Mouse (Mus musculus): ENCODE results near the gene Plekha6. TPM values are rescaled to one million over a fixed set of nuclear protein-coding genes. Genes with fewer than 3 reads are reported as not detected.

The Plekha6 gene
- total and polyA plus RNA-seq, 3 experiments: 0.07 to 0.38 TPM; not detected in 1

- peaks cover 10% of the 10 kb centered on the region for H3K27me3 ChIP-seq (ENCODE audit: insufficient read depth, low read length)
- no peaks in the 10 kb centered on the region for H3K4me1 ChIP-seq (ENCODE audit: insufficient read depth, low read depth, low read length)
- H3K4me3 ChIP-seq (ENCODE audit: low read depth, low read length): no peak overlapping the region
- DNase-seq (ENCODE audit: low spot score): no peak
- TF ChIP-seq GATA1 (IDR thresholded peaks at IDR 0.05; ENCODE audit: borderline replicate concordance, low read length) (no peak), CTCF (IDR thresholded peaks at IDR 0.05; ENCODE audit: low read depth, low read length) (no peak), TAL1 (conservative IDR thresholded peaks at IDR 0.05; ENCODE audit: low read depth, low read length) (no peak), POLR2AphosphoS5 (IDR thresholded peaks at IDR 0.05; ENCODE audit: insufficient replicate concordance, low read depth, low read length) (no peak), GATA2 (IDR thresholded peaks at IDR 0.05; ENCODE audit: borderline replicate concordance, low read depth, low read length) (no peak)
- no peaks in the 10 kb centered on the region for H3K9me3 ChIP-seq (replicated peaks)
- no peak for ATAC-seq (ENCODE audit: extremely low read depth, insufficient number of reproducible peaks, low FRiP score, poor library complexity, severe bottlenecking)
- no peaks in the 10 kb centered on the region for H3K36me3 ChIP-seq (replicated peaks)
These were observed 128.6 kb downstream of the Plekha6 start for GRCm38 (mm10) chr1:133292608-133293007.

GRCm38 (mm10) chr1:133296376-133296775, 132.4 kb downstream of the Plekha6 start:
- TF ChIP-seq TAL1 (conservative IDR thresholded peaks at IDR 0.05; ENCODE audit: low read depth, low read length) (no peak), GATA2 (IDR thresholded peaks at IDR 0.05; ENCODE audit: borderline replicate concordance, low read depth, low read length) (no peak), POLR2AphosphoS5 (IDR thresholded peaks at IDR 0.05; ENCODE audit: insufficient replicate concordance, low read depth, low read length) (no peak), GATA1 (IDR thresholded peaks at IDR 0.05; ENCODE audit: borderline replicate concordance, low read length) (no peak), CTCF (IDR thresholded peaks at IDR 0.05; ENCODE audit: low read depth, low read length) (no peak)
- Histone ChIP-seq H3K36me3 (replicated peaks) (no peaks in the 10 kb centered on the region), H3K9me3 (replicated peaks) (no peaks in the 10 kb centered on the region), H3K4me1 (ENCODE audit: insufficient read depth, low read depth, low read length) (no peaks in the 10 kb centered on the region), H3K4me3 (ENCODE audit: low read depth, low read length) (no peak overlapping the region), H3K27me3 (ENCODE audit: insufficient read depth, low read length) (peaks cover 26% of the 10 kb centered on the region)
- DNase-seq (ENCODE audit: low spot score) (no peak), ATAC-seq (ENCODE audit: extremely low read depth, insufficient number of reproducible peaks, low FRiP score, poor library complexity, severe bottlenecking) (no peak)

GRCm38 (mm10) chr1:133298816-133299215, 134.8 kb downstream of the Plekha6 start:
- no peak overlapping the region for H3K4me3 ChIP-seq (ENCODE audit: low read depth, low read length)
- no peaks in the 10 kb centered on the region for H3K9me3 ChIP-seq (replicated peaks)
- DNase-seq (ENCODE audit: low spot score) (no peak), ATAC-seq (ENCODE audit: extremely low read depth, insufficient number of reproducible peaks, low FRiP score, poor library complexity, severe bottlenecking) (no peak)
- no peaks in the 10 kb centered on the region for H3K4me1 ChIP-seq (ENCODE audit: insufficient read depth, low read depth, low read length)
- TF ChIP-seq POLR2AphosphoS5 (IDR thresholded peaks at IDR 0.05; ENCODE audit: insufficient replicate concordance, low read depth, low read length) (no peak), CTCF (IDR thresholded peaks at IDR 0.05; ENCODE audit: low read depth, low read length) (no peak), TAL1 (conservative IDR thresholded peaks at IDR 0.05; ENCODE audit: low read depth, low read length) (no peak), GATA1 (IDR thresholded peaks at IDR 0.05; ENCODE audit: borderline replicate concordance, low read length) (no peak), GATA2 (IDR thresholded peaks at IDR 0.05; ENCODE audit: borderline replicate concordance, low read depth, low read length) (no peak)
- H3K36me3 ChIP-seq (replicated peaks): no peaks in the 10 kb centered on the region
- H3K27me3 ChIP-seq (ENCODE audit: insufficient read depth, low read length): peaks cover 26% of the 10 kb centered on the region

GRCm38 (mm10) chr1:133302540-133302939, 138.5 kb downstream of the Plekha6 start:
- H3K4me3 ChIP-seq (ENCODE audit: low read depth, low read length): no peak overlapping the region
- no peaks in the 10 kb centered on the region for H3K4me1 ChIP-seq (ENCODE audit: insufficient read depth, low read depth, low read length)
- H3K9me3 ChIP-seq (replicated peaks): no peaks in the 10 kb centered on the region
- ATAC-seq (ENCODE audit: extremely low read depth, insufficient number of reproducible peaks, low FRiP score, poor library complexity, severe bottlenecking) (no peak), DNase-seq (ENCODE audit: low spot score) (no peak)
- H3K36me3 ChIP-seq (replicated peaks): no peaks in the 10 kb centered on the region
- TF ChIP-seq TAL1 (conservative IDR thresholded peaks at IDR 0.05; ENCODE audit: low read depth, low read length) (no peak), CTCF (IDR thresholded peaks at IDR 0.05; ENCODE audit: low read depth, low read length) (no peak), POLR2AphosphoS5 (IDR thresholded peaks at IDR 0.05; ENCODE audit: insufficient replicate concordance, low read depth, low read length) (no peak), GATA1 (IDR thresholded peaks at IDR 0.05; ENCODE audit: borderline replicate concordance, low read length) (no peak), GATA2 (IDR thresholded peaks at IDR 0.05; ENCODE audit: borderline replicate concordance, low read depth, low read length) (no peak)
- H3K27me3 ChIP-seq (ENCODE audit: insufficient read depth, low read length): peaks cover 26% of the 10 kb centered on the region

- TF ChIP-seq CTCF (IDR thresholded peaks at IDR 0.05; ENCODE audit: low read depth, low read length): peak; percentile 29
- TF ChIP-seq GATA2 (IDR thresholded peaks at IDR 0.05; ENCODE audit: borderline replicate concordance, low read depth, low read length): no peak
- TF ChIP-seq POLR2AphosphoS5 (IDR thresholded peaks at IDR 0.05; ENCODE audit: insufficient replicate concordance, low read depth, low read length): no peak
- no peak for TF ChIP-seq GATA1 (IDR thresholded peaks at IDR 0.05; ENCODE audit: borderline replicate concordance, low read length)
- TF ChIP-seq TAL1 (conservative IDR thresholded peaks at IDR 0.05; ENCODE audit: low read depth, low read length): no peak
- Histone ChIP-seq H3K4me3 (ENCODE audit: low read depth, low read length) (no peak overlapping the region), H3K27me3 (ENCODE audit: insufficient read depth, low read length) (peaks cover 10% of the 10 kb centered on the region), H3K4me1 (ENCODE audit: insufficient read depth, low read depth, low read length) (no peaks in the 10 kb centered on the region), H3K9me3 (replicated peaks) (no peaks in the 10 kb centered on the region), H3K36me3 (replicated peaks) (no peaks in the 10 kb centered on the region)
- no peak for ATAC-seq (ENCODE audit: extremely low read depth, insufficient number of reproducible peaks, low FRiP score, poor library complexity, severe bottlenecking)
- DNase-seq (ENCODE audit: low spot score): no peak
These were observed 142.8 kb downstream of the Plekha6 start for GRCm38 (mm10) chr1:133306842-133307241.

- peaks cover 6% of the 10 kb centered on the region; the same call in 1 of the 2 replicates for H3K27me3 ChIP-seq (ENCODE audit: insufficient read depth, low read length)
- no peak overlapping the region for H3K4me3 ChIP-seq (ENCODE audit: low read depth, low read length)
- no peak for ATAC-seq (ENCODE audit: extremely low read depth, insufficient number of reproducible peaks, low FRiP score, poor library complexity, severe bottlenecking)
- H3K36me3 ChIP-seq (replicated peaks): no peaks in the 10 kb centered on the region
- TF ChIP-seq CTCF (IDR thresholded peaks at IDR 0.05; ENCODE audit: low read depth, low read length) (peak; percentile 66), TAL1 (conservative IDR thresholded peaks at IDR 0.05; ENCODE audit: low read depth, low read length) (no peak), GATA2 (IDR thresholded peaks at IDR 0.05; ENCODE audit: borderline replicate concordance, low read depth, low read length) (no peak)
- H3K9me3 ChIP-seq (replicated peaks): no peaks in the 10 kb centered on the region
- peak; percentile 25 for DNase-seq (ENCODE audit: low spot score)
- H3K4me1 ChIP-seq (ENCODE audit: insufficient read depth, low read depth, low read length): no peaks in the 10 kb centered on the region
These were observed 143.3 kb downstream of the Plekha6 start for GRCm38 (mm10) chr1:133307318-133307717.

All from G1E (cell line).